Mouse (Mus musculus): ENCODE data around the gene Fgfr2. TPM values are rescaled to one million over a fixed set of nuclear protein-coding genes. Genes with fewer than 3 reads are reported as not detected.

Fgfr2 gene
- polyA plus RNA-seq, 1 experiment from 2014 or later: 93.4 TPM

DNA sequence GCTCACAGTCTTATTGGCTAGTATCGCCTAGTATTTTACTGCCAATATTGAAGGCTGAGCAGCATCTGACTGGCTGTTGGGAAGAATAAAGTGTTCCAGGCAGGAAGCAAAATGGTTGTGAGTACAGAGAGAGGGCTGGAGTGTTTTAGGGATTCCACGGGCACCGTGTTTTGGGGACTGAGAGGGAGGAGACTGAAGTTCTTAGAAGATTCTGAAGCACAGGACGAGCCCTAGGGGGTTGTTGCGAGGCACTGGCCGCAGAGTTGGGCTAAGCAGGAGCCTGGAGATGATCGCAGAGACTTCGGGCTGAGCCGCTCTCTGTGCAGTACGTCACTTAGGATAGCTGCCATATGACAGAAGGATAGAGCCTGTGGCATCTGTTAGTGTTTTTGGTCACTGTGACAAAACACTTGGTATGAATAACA is 2169.0 kb downstream of the Fgfr2 start:
- Histone ChIP-seq H3K9me3 (replicated peaks; ENCODE audit: control insufficient read depth, low read length) (no peaks in the 10 kb centered on the region), H3K36me3 (ENCODE audit: control insufficient read depth, insufficient read depth, low read length) (no peaks in the 10 kb centered on the region), H3K4me1 (ENCODE audit: control insufficient read depth, insufficient read depth, low read length) (peaks cover 4% of the 10 kb centered on the region; the same call in 1 of the 2 replicates), H3K27ac (ENCODE audit: low read length) (no peak overlapping the region), H3K4me3 (replicated peaks; ENCODE audit: low read length) (no peak overlapping the region), H3K4me2 (ENCODE audit: low read depth, low read length) (no peak overlapping the region), H3K9ac (ENCODE audit: low read length) (no peak overlapping the region), H3K27me3 (ENCODE audit: control insufficient read depth, insufficient read depth, low read length) (no peaks in the 10 kb centered on the region)
- ATAC-seq (ENCODE audit: insufficient read depth, low FRiP score): no peak
- WGBS: 88% methylated on average over 10 of the region's 10 CpGs

DNA sequence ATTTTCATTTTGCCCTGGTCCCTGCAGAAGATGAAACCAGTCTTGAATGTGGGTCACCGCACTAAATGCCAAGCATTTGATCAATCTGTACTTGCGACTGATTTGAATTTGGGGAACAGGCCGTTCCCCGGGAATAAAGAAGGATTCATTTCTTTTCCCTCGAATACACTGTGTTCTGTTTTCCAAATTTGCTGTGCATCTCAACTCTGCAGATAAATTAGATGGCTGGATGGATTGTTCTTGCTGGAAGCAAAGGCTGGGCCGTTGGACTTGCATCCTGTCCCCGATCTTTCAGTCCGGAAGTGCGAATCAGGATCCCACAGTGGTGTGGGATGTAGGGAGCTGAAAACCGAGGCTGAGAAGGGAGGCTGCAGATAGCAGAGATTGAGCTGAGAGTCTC is 2169.8 kb downstream of the Fgfr2 start:
- no peak overlapping the region for H3K4me2 ChIP-seq (ENCODE audit: low read depth, low read length)
- H3K27ac ChIP-seq (ENCODE audit: low read length): no peak overlapping the region
- H3K4me1 ChIP-seq (ENCODE audit: control insufficient read depth, insufficient read depth, low read length): no peaks in the 10 kb centered on the region; the same call in 1 of the 2 replicates
- WGBS: 91% methylated on average over 10 of the region's 10 CpGs
- H3K9me3 ChIP-seq (replicated peaks; ENCODE audit: control insufficient read depth, low read length): no peaks in the 10 kb centered on the region
- no peak for ATAC-seq (ENCODE audit: insufficient read depth, low FRiP score)
- no peaks in the 10 kb centered on the region for H3K27me3 ChIP-seq (ENCODE audit: control insufficient read depth, insufficient read depth, low read length)
- H3K9ac ChIP-seq (ENCODE audit: low read length): no peak overlapping the region
- H3K36me3 ChIP-seq (ENCODE audit: control insufficient read depth, insufficient read depth, low read length): no peaks in the 10 kb centered on the region
- no peak overlapping the region for H3K4me3 ChIP-seq (replicated peaks; ENCODE audit: low read length)

DNA sequence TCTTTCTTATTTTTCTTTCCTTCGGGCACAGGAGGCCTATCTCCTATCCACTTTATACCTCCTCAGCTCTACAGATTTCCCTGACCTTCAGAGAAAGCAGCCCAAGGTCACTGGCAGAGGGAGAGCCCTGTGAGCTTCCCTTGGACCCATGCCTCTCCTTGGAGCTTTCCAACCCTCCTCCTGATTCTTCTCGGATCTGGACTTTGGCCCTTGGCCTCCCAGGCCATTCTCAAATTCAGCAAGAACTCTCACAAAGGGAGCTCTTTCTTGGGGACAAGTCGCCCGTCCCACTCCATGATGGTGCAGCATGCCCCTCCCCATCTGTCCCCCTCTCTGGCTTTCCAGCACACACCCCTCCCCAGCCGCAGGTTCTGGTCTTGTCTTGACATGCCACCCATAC is 2172.1 kb downstream of the Fgfr2 start:
- Histone ChIP-seq H3K27ac (ENCODE audit: low read length) (no peak overlapping the region), H3K27me3 (ENCODE audit: control insufficient read depth, insufficient read depth, low read length) (no peaks in the 10 kb centered on the region), H3K36me3 (ENCODE audit: control insufficient read depth, insufficient read depth, low read length) (no peaks in the 10 kb centered on the region), H3K4me3 (replicated peaks; ENCODE audit: low read length) (no peak overlapping the region), H3K9me3 (replicated peaks; ENCODE audit: control insufficient read depth, low read length) (no peaks in the 10 kb centered on the region), H3K9ac (ENCODE audit: low read length) (no peak overlapping the region), H3K4me2 (ENCODE audit: low read depth, low read length) (no peak overlapping the region), H3K4me1 (ENCODE audit: control insufficient read depth, insufficient read depth, low read length) (no peaks in the 10 kb centered on the region; the same call in 1 of the 2 replicates)
- 82% methylated on average over 5 of the region's 5 CpGs for WGBS
- no peak for ATAC-seq (ENCODE audit: insufficient read depth, low FRiP score)

- H3K4me2 ChIP-seq (ENCODE audit: low read depth, low read length): no peak overlapping the region
- no peaks in the 10 kb centered on the region; the same call in 1 of the 2 replicates for H3K4me1 ChIP-seq (ENCODE audit: control insufficient read depth, insufficient read depth, low read length)
- no peak overlapping the region for H3K9ac ChIP-seq (ENCODE audit: low read length)
- no peak for ATAC-seq (ENCODE audit: insufficient read depth, low FRiP score)
- H3K27ac ChIP-seq (ENCODE audit: low read length): no peak overlapping the region
- no peaks in the 10 kb centered on the region for H3K36me3 ChIP-seq (ENCODE audit: control insufficient read depth, insufficient read depth, low read length)
- no peak overlapping the region for H3K4me3 ChIP-seq (replicated peaks; ENCODE audit: low read length)
- H3K27me3 ChIP-seq (ENCODE audit: control insufficient read depth, insufficient read depth, low read length): no peaks in the 10 kb centered on the region
- WGBS: 84% methylated on average over 7 of the region's 7 CpGs
- H3K9me3 ChIP-seq (replicated peaks; ENCODE audit: control insufficient read depth, low read length): no peaks in the 10 kb centered on the region
Measured at GRCm38 (mm10) chr7:130950482-130950881, 2172.7 kb downstream of the Fgfr2 start.

GRCm38 (mm10) chr7:130949331-130949751 is 2173.8 kb downstream of the Fgfr2 start:
- Histone ChIP-seq H3K9me3 (replicated peaks; ENCODE audit: control insufficient read depth, low read length) (no peaks in the 10 kb centered on the region), H3K27me3 (ENCODE audit: control insufficient read depth, insufficient read depth, low read length) (no peaks in the 10 kb centered on the region), H3K27ac (ENCODE audit: low read length) (no peak overlapping the region), H3K4me3 (replicated peaks; ENCODE audit: low read length) (no peak overlapping the region), H3K4me1 (ENCODE audit: control insufficient read depth, insufficient read depth, low read length) (no peaks in the 10 kb centered on the region; the same call in 1 of the 2 replicates), H3K4me2 (ENCODE audit: low read depth, low read length) (no peak overlapping the region), H3K36me3 (ENCODE audit: control insufficient read depth, insufficient read depth, low read length) (no peaks in the 10 kb centered on the region), H3K9ac (ENCODE audit: low read length) (no peak overlapping the region)
- peak; percentile 68; the same call in 1 of the 2 replicates for ATAC-seq (ENCODE audit: insufficient read depth, low FRiP score)
- 47% methylated on average over 8 of the region's 8 CpGs for WGBS

DNA sequence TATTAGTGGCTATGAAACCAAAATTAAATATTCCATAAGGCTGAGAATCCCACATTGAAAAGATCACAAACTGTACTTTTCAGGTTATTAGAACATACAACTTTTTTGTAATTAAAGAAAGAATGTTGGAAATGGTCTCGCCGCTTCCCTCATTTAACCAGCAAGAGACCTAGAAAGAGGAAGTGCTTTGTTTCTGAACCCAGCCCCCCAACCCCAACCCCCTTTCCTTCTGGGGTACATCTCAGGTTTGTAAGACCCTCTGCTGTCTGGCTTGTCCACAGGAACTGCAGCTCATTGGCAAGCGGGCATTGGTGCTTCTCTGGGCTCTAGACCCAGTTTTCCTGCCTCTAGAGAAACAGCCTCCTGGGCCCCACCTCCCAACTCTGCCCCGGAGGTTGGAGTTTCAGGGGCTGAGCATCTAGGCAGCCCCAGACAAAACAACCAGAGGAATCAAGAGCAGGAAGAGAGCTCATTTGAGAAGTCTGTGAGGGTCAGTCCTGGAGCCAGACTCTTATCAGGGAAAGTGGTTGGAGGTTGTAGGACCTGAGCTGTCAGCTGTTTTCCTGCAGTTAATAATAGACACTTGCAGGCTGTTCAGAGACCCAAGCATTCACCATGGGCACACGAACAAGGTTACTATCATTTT is 2174.5 kb downstream of the Fgfr2 start:
- H3K27ac ChIP-seq (ENCODE audit: low read length): peak overlapping the region; percentile 17; the same call in 1 of the 2 replicates
- no peak overlapping the region for H3K4me2 ChIP-seq (ENCODE audit: low read depth, low read length)
- H3K9me3 ChIP-seq (replicated peaks; ENCODE audit: control insufficient read depth, low read length): no peaks in the 10 kb centered on the region
- H3K9ac ChIP-seq (ENCODE audit: low read length): no peak overlapping the region
- no peaks in the 10 kb centered on the region for H3K27me3 ChIP-seq (ENCODE audit: control insufficient read depth, insufficient read depth, low read length)
- H3K36me3 ChIP-seq (ENCODE audit: control insufficient read depth, insufficient read depth, low read length): no peaks in the 10 kb centered on the region
- WGBS: 50% methylated on average over 5 of the region's 5 CpGs
- H3K4me1 ChIP-seq (ENCODE audit: control insufficient read depth, insufficient read depth, low read length): no peaks in the 10 kb centered on the region; the same call in 1 of the 2 replicates
- ATAC-seq (ENCODE audit: insufficient read depth, low FRiP score): 0 out of 2 replicates have a peak, but pooled peaks have one; percentile 35
- no peak overlapping the region for H3K4me3 ChIP-seq (replicated peaks; ENCODE audit: low read length)

GRCm38 (mm10) chr7:130946303-130946702 is 2176.8 kb downstream of the Fgfr2 start:
- no peaks in the 10 kb centered on the region for H3K9me3 ChIP-seq (replicated peaks; ENCODE audit: control insufficient read depth, low read length)
- H3K36me3 ChIP-seq (ENCODE audit: control insufficient read depth, insufficient read depth, low read length): no peaks in the 10 kb centered on the region
- H3K27ac ChIP-seq (ENCODE audit: low read length): no peak overlapping the region
- H3K9ac ChIP-seq (ENCODE audit: low read length): no peak overlapping the region
- no peak overlapping the region for H3K4me3 ChIP-seq (replicated peaks; ENCODE audit: low read length)
- H3K4me2 ChIP-seq (ENCODE audit: low read depth, low read length): no peak overlapping the region
- ATAC-seq (ENCODE audit: insufficient read depth, low FRiP score): no peak
- H3K4me1 ChIP-seq (ENCODE audit: control insufficient read depth, insufficient read depth, low read length): no peaks in the 10 kb centered on the region; the same call in 1 of the 2 replicates
- WGBS: 87% methylated on average over 12 of the region's 12 CpGs
- no peaks in the 10 kb centered on the region for H3K27me3 ChIP-seq (ENCODE audit: control insufficient read depth, insufficient read depth, low read length)

- Histone ChIP-seq H3K27ac (ENCODE audit: low read length) (no peak overlapping the region), H3K36me3 (ENCODE audit: control insufficient read depth, insufficient read depth, low read length) (no peaks in the 10 kb centered on the region), H3K4me2 (ENCODE audit: low read depth, low read length) (no peak overlapping the region), H3K9me3 (replicated peaks; ENCODE audit: control insufficient read depth, low read length) (no peaks in the 10 kb centered on the region), H3K4me1 (ENCODE audit: control insufficient read depth, insufficient read depth, low read length) (peaks cover 6% of the 10 kb centered on the region; the same call in 1 of the 2 replicates), H3K27me3 (ENCODE audit: control insufficient read depth, insufficient read depth, low read length) (no peaks in the 10 kb centered on the region), H3K4me3 (replicated peaks; ENCODE audit: low read length) (no peak overlapping the region), H3K9ac (ENCODE audit: low read length) (no peak overlapping the region)
- WGBS: 91% methylated on average over 3 of the region's 3 CpGs
- no peak for ATAC-seq (ENCODE audit: insufficient read depth, low FRiP score)
Measured at GRCm38 (mm10) chr7:130945730-130946129, 2177.4 kb downstream of the Fgfr2 start.

DNA sequence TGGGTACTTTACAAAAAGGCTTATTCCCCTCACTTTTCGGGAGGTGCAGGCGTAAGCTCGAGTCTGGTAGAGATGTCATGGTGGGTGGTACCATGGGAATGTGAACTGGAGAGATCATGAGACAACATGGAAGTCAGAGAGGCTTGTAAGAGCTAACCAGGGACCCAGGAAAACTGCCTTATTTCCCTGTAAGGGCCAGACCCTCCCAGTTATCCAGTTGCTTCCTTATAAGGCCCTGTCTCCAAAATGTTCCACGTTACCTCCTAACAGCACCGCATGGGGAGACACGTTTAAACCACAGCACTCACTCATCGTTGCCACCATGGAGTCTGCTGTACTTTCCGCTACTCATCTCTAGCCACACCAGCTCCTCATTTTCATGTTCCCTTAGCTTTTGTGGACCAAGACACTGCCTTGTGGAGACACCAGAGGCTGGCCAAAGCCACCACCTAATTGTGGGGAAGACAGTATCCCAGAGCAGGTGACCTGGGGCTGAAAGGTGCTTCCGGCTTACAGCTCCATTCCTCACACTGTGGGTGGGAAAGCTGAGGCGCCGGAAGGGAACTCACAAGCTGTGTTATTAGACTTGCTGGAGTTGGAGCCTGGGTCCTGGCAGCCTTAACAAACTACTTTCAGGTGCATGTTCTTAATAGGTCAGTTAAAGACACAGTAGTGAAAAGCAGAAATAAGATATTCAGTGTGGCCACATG is 2178.2 kb downstream of the Fgfr2 start:
- ATAC-seq (ENCODE audit: insufficient read depth, low FRiP score): no peak
- no peaks in the 10 kb centered on the region for H3K27me3 ChIP-seq (ENCODE audit: control insufficient read depth, insufficient read depth, low read length)
- 89% methylated on average over 11 of the region's 11 CpGs for WGBS
- peaks cover 9% of the 10 kb centered on the region; the same call in 1 of the 2 replicates for H3K4me1 ChIP-seq (ENCODE audit: control insufficient read depth, insufficient read depth, low read length)
- H3K9ac ChIP-seq (ENCODE audit: low read length): no peak overlapping the region
- H3K27ac ChIP-seq (ENCODE audit: low read length): no peak overlapping the region
- no peak overlapping the region for H3K4me2 ChIP-seq (ENCODE audit: low read depth, low read length)
- no peaks in the 10 kb centered on the region for H3K36me3 ChIP-seq (ENCODE audit: control insufficient read depth, insufficient read depth, low read length)
- no peaks in the 10 kb centered on the region for H3K9me3 ChIP-seq (replicated peaks; ENCODE audit: control insufficient read depth, low read length)
- H3K4me3 ChIP-seq (replicated peaks; ENCODE audit: low read length): no peak overlapping the region

Data from stomach, embryonic 16.5 days (tissue).